Mouse (Mus musculus) liver, postnatal 0 days (tissue): ENCODE measurements around the gene Nudt3. TPM values are rescaled to one million over a fixed set of nuclear protein-coding genes. Genes with fewer than 3 reads are reported as not detected.
"Not testable (repeated sequence)": the region's sequence is repeated elsewhere in the genome, so short reads cannot be mapped to it uniquely, and the experiment has no call there.

Source experiments
- ATAC-seq: fragments of 200-750 bp; cut with Nextera tagmentation; 2 replicates; pipeline ENCODE4 v1.8.0; 2017; ENCODE audit warnings: mild to moderate bottlenecking, moderate library complexity
- DNase-seq: peaks from one replicate; pipeline ENCODE4 v3.0.0-alpha.2; 2016
- H3K27ac ChIP-seq: fragments of 300-500 bp; sonication (generic); 2 replicates; pipeline ENCODE4 v1.5.1; 2014; ENCODE audit warnings: antibody characterized with exemption, moderate library complexity, mild to moderate bottlenecking, low read depth
- H3K27me3 ChIP-seq: fragments of 300-500 bp; sonication (generic); 2 replicates; pipeline ENCODE4 v1.6.1; 2014; ENCODE audit warnings: low read length, control low read depth, mixed read lengths; ENCODE audit not compliant: insufficient read depth
- H3K36me3 ChIP-seq: fragments of 300-500 bp; sonication (generic); replicated peaks from 2 replicates; pipeline ENCODE4 v1.6.1; 2014; ENCODE audit warnings: mild to moderate bottlenecking, control low read depth, low read length, moderate library complexity, mixed read lengths; ENCODE audit not compliant: insufficient read depth
- H3K4me1 ChIP-seq: fragments of 300-500 bp; sonication (generic); 2 replicates; pipeline ENCODE4 v1.6.1; 2014; ENCODE audit warnings: antibody characterized with exemption, mild to moderate bottlenecking, control low read depth; ENCODE audit not compliant: insufficient read depth
- H3K4me2 ChIP-seq: fragments of 300-500 bp; sonication (generic); 2 replicates; pipeline ENCODE4 v1.6.1; 2014; ENCODE audit warnings: low read depth, mild to moderate bottlenecking, low read length, moderate library complexity, mixed read lengths
- H3K4me3 ChIP-seq: fragments of 300-500 bp; sonication (generic); 2 replicates; pipeline ENCODE4 v1.5.1; 2014; ENCODE audit warnings: low read depth, low read length
- H3K9ac ChIP-seq: fragments of 300-500 bp; sonication (generic); replicated peaks from 2 replicates; pipeline ENCODE4 v1.6.1; 2014; ENCODE audit warnings: mild to moderate bottlenecking, moderate library complexity
- H3K9me3 ChIP-seq: fragments of 300-500 bp; sonication (generic); 2 replicates; pipeline ENCODE4 v1.6.1; 2016; ENCODE audit warnings: mild to moderate bottlenecking, control low read depth, low read length, mixed read lengths
- CTCF ChIP-seq: sonication (generic); IDR thresholded peaks from 2 replicates; pipeline ENCODE4 v1.5.1; 2016; ENCODE audit warnings: antibody characterized with exemption, low read depth
- EP300 ChIP-seq: IDR thresholded peaks from 2 replicates; pipeline ENCODE4 v1.6.1; 2016; ENCODE audit warnings: antibody characterized with exemption, low read depth, mild to moderate bottlenecking
- WGBS: fragments of 180-500 bp; shearing (Covaris S2); extraction: QIAGEN DNeasy Blood & Tissue Kit; methylation state at CpG from one replicate; pipeline ENCODE4 v1.1.7; 2014; ENCODE audit not compliant: insufficient replicate concordance; 5-methylcytosine and 5-hydroxymethylcytosine counted together
- polyA plus RNA-seq: library from polyadenylated mRNA; unstranded; fragments of >200 nt; fragmentation: Nextera tagmentation; extraction: Ambion mirVana; gene quantifications from 2 replicates; pipeline ENCODE4 v1.2.1, GENCODE M21; 2015

Gene Nudt3
- polyA plus RNA-seq, 1 experiment from 2014 or later, result 17.9 TPM

DNA sequence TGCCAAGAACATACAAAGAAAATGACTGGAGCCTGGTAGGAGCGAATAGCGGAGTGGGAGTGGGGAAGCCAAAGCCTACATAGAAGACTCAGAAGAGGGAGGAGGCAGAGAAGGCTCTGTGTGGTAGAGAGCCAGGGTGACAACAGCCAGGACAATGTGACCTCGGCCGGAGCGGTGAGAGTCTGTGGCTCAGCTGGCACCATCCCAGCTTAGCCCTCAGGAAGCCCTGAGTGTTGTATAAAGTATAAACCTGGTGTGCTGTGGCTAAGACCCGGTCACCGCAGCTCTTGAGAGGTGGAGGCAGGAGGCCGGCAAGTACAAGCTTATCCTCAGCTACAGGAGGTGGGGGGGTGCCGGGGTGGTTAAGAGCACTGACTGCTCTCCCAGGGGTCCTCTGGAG is 14.0 kb upstream of the Nudt3 start:
- no peak overlapping the region for H3K4me2 ChIP-seq
- ATAC-seq (no peak), DNase-seq (peak; percentile 44)
- no peak overlapping the region for H3K4me3 ChIP-seq
- peaks cover 19% of the 10 kb centered on the region for H3K4me1 ChIP-seq
- no peak overlapping the region for H3K9ac ChIP-seq
- peak overlapping the region; percentile 68; the same call in 1 of the 2 replicates for H3K27ac ChIP-seq
- H3K36me3 ChIP-seq, result peaks cover 15% of the 10 kb centered on the region
- H3K27me3 ChIP-seq, result no peaks in the 10 kb centered on the region
- H3K9me3 ChIP-seq, result no peaks in the 10 kb centered on the region
- WGBS, result 77% methylated on average over 9 of the region's 9 CpGs
- no peak for TF ChIP-seq CTCF
- TF ChIP-seq EP300, result no peak

DNA sequence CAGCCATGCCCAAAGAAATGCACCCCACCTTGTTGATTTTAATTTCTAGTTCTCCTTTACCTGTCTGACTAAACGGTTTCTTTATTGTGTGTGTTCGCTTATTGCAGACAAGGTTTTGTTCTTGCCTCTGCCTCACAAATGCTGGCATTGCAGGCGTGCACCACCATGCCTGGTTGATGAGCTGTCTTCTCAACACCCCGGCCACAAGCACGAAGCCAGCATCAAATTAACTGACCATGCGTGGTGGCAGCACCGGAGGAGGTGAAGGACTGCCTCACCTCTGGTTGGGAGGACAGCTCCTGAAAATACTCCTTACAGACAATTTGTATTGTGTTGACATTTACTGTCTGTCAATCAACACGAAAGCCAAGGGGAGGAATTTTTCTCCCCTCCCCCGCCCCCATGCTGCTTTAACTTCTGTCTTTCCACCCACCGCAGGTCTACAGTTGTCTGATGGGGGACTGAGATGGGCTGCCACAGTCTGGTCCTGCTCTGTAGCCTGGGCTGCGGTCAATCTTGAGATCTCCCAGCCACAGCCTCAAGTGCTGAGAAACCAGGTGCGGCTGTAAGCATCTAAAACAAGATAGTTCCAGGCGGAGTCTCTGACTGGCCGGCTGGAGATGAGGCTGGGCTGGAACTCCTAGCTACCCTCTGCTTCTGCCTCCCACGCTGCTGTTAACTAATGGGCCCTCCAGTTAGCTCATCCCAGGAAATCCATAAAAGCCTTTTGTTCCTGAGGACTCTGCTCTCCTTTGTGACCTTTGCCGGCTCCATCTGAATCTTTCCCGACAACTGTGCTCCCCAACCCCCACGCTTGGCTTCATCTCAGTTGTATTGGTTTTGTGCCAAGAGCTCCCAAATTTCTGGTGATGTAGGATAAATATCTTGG is 13.1 kb upstream of the Nudt3 start, which contains the start of gene Rps10:
TSS of gene Rps10 (minus strand) at position 538 of the 889 bp plus-strand sequence.
- Histone ChIP-seq H3K9me3 (no peaks in the 10 kb centered on the region), H3K4me3 (peak within 1 kb of the TSS; percentile 85), H3K36me3 (peaks cover 24% of the 10 kb centered on the region), H3K27me3 (no peaks in the 10 kb centered on the region), H3K9ac (peak within 1 kb of the TSS; percentile 88; the same call in 1 of the 2 replicates), H3K4me2 (peak within 1 kb of the TSS; percentile 89), H3K27ac (peak within 1 kb of the TSS; percentile 68), H3K4me1 (peaks cover 19% of the 10 kb centered on the region)
- DNase-seq (peak; percentile 42), ATAC-seq (peak; percentile 16)
- TF ChIP-seq CTCF, result no peak
- TF ChIP-seq EP300, result no peak
- WGBS, result 60% methylated on average over 18 of the region's 18 CpGs

GRCm38 (mm10) chr17:27635575-27635903 is 12.2 kb upstream of the Nudt3 start:
- H3K27me3 ChIP-seq, ATAC-seq, DNase-seq, H3K9me3 ChIP-seq: not testable (repeated sequence)
- peak overlapping the region; percentile 88 for H3K9ac ChIP-seq
- H3K4me2 ChIP-seq, result peak overlapping the region; percentile 89
- peak overlapping the region; percentile 85 for H3K4me3 ChIP-seq
- H3K27ac ChIP-seq, result peak overlapping the region; percentile 68; the same call in 1 of the 2 replicates
- 25% methylated on average over 9 of the region's 9 CpGs for WGBS
- H3K4me1 ChIP-seq, result peaks cover 19% of the 10 kb centered on the region
- peaks cover 33% of the 10 kb centered on the region for H3K36me3 ChIP-seq

DNA sequence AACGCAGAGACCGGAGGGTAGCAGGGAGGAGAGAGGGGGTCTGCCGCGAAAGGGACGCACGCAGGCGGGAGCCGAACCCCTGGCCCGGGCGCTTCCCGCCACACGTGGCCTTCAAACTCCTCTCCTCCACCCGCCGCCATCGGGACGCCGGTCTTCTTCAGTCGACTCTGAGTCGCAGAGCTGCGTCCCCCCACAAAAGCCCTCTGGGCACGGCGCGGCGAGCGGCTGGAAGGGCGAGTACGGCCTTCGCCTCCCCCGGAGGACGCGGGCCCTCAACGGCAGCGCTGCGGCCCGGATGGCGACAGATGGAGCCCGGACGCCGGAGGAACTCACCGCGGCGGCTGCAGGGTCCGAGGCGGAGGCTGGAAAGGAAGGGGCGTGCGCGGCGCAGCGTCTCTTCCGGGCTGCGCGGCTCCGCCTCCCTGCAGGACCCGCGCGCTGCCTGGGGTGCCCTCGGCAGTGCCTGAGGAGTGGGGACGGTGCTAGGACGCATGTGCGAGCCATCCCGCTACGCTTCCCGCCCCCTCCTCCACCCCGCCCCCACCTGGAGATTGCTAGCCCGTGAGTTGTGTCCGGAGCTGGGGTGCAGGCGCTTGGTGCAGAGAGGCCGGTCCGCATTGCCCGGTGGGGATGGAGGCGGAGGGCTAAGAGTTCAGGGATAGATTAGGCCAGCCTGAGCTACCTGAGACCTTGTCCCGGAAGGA is 11.7 kb upstream of the Nudt3 start, which contains the start of gene RPS10-NUDT3:
TSS of gene RPS10-NUDT3 (minus strand) at position 352 of the 704 bp plus-strand sequence.
- peak within 1 kb of the TSS; percentile 86 for H3K27ac ChIP-seq
- 1% methylated on average over 66 of the region's 72 CpGs for WGBS
- H3K4me3 ChIP-seq, result peak within 1 kb of the TSS; percentile 85
- H3K9me3 ChIP-seq, result no peaks in the 10 kb centered on the region
- H3K36me3 ChIP-seq, result peaks cover 38% of the 10 kb centered on the region
- peak within 1 kb of the TSS; percentile 88 for H3K9ac ChIP-seq
- ATAC-seq, result peak; percentile 97
- peak; percentile 94 for DNase-seq
- H3K4me1 ChIP-seq, result peaks cover 19% of the 10 kb centered on the region
- peak within 1 kb of the TSS; percentile 89 for H3K4me2 ChIP-seq
- no peak for TF ChIP-seq EP300
- TF ChIP-seq CTCF, result no peak
- no peaks in the 10 kb centered on the region for H3K27me3 ChIP-seq

DNA sequence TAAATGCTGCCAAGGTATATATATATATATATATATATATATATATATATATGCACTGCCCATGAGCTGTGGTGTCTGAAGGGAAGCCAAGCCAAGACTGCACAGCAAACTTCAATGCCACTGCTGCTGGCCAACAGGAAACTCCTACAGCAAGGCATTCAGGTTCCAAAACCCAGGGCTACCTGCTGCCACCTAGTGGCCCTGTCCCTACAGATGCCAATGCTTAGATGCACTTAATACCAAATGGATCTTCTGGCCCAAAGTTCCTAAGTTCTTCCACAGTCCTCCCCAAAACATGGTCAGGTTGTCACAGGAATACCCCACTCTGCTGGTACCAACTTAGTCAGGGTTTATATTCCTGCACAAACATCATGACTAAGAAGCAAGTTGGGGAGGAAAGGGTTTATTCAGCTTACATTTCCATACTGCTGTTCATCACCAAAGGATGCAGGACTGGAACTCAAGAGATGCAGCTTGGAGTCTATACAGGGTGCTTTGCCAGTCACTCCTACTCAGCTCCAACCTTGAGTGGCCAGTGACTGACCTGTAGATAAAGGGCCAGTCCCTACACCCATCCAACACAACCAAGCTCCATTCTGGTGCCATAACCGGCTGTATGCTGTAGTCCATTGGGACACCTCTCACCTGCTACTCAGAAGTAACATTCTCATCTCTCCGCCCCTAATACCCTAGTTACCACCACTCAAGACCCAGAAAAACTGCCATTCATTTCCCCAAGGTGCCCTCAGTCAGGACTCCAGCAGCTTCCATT is 6.1 kb upstream of the Nudt3 start:
- Histone ChIP-seq H3K4me2 (no peak overlapping the region), H3K4me3 (no peak overlapping the region), H3K4me1 (peaks cover 22% of the 10 kb centered on the region), H3K9me3 (no peaks in the 10 kb centered on the region), H3K9ac (no peak overlapping the region), H3K27me3 (no peaks in the 10 kb centered on the region), H3K36me3 (peaks cover 41% of the 10 kb centered on the region), H3K27ac (no peak overlapping the region)
- TF ChIP-seq CTCF (peak; percentile 92), EP300 (no peak)
- DNase-seq (peak; percentile 85), ATAC-seq (peak; percentile 52; the same call in 1 of the 2 replicates)
- 70% methylated on average over 2 of the region's 2 CpGs for WGBS
